ENCODE assay signal across 13 mouse cellular contexts in genomic region chr2:52029426-52029825, GRCm38 (mm10). TPM values are rescaled to one million over a fixed set of nuclear protein-coding genes. Genes with fewer than 3 reads are reported as not detected.
DNase-seq lines count a peak whose midpoint lies in the region; ATAC-seq and TF ChIP-seq lines count a peak whose summit lies in the region.
"Had no signal": no experiment of that assay in that cellular context is flagged by ENCODE, and none has a peak within 500 bp of the region (broad histone marks: within the 10 kb centered on the region; RNA-seq: fewer than 3 reads in every experiment).

No protein-coding gene starts in this region.

- no peaks in the 10 kb centered on the region for H3K79me2 ChIP-seq in MEL (ENCODE audit: control insufficient read depth, insufficient read depth, low read length, poor library complexity)

- H3K9ac ChIP-seq in kidney, embryonic 14.5 days (ENCODE audit: low read depth, low read length), result no peak overlapping the region
- H3K9ac ChIP-seq in MEL (ENCODE audit: control insufficient read depth, low read depth, low read length, poor library complexity, severe bottlenecking), result no peak overlapping the region

- TF ChIP-seq CTCF in kidney, adult 2 months (conservative IDR thresholded peaks at IDR 0.05; ENCODE audit: insufficient read depth, insufficient read length, low read depth, low read length), result 0 out of 2 replicates have a peak, but pooled peaks have one; percentile 18
- no peak for TF ChIP-seq CTCF in thymus, adult 2 months (IDR thresholded peaks at IDR 0.05; ENCODE audit: borderline replicate concordance, control insufficient read depth, extremely low read depth, insufficient read depth, low read length, poor library complexity)
- TF ChIP-seq CTCF in MEL (IDR thresholded peaks at IDR 0.05 in 2 of 3, conservative IDR thresholded peaks at IDR 0.05 in 1 of 3; ENCODE audit: control insufficient read depth in 1 of 3, insufficient read depth in 1 of 3, low read depth in 2 of 3, low read length in 3 of 3, poor library complexity in 1 of 3, severe bottlenecking in 1 of 3), result peak; percentile 5 to 62 (median 60); a peak in 4 of 6 replicates

- ATAC-seq in kidney, embryonic 14.5 days (ENCODE audit: low FRiP score, low TSS enrichment), result no peak
- ATAC-seq: hindbrain, postnatal 0 days had no signal

- no peak for TF ChIP-seq POLR2A in kidney, adult 2 months (IDR thresholded peaks at IDR 0.05; ENCODE audit: low read depth, low read length)
- no peak for TF ChIP-seq POLR2A in thymus, adult 2 months (IDR thresholded peaks at IDR 0.05; ENCODE audit: control insufficient read depth, extremely low read depth, insufficient read depth, low read length, poor library complexity)
- TF ChIP-seq POLR2A in MEL (IDR thresholded peaks at IDR 0.05; ENCODE audit: control insufficient read depth in 1 of 2, insufficient read depth in 1 of 2, low read depth in 1 of 2, low read length in 2 of 2, poor library complexity in 1 of 2), result no peak

- no peaks in the 10 kb centered on the region for H3K27me3 ChIP-seq in kidney, adult 2 months (replicated peaks; ENCODE audit: control insufficient read depth, insufficient read depth, low read length)
- H3K27me3 ChIP-seq in kidney, embryonic 14.5 days (ENCODE audit: control insufficient read depth, insufficient read depth, low read length), result no peaks in the 10 kb centered on the region
- no peaks in the 10 kb centered on the region for H3K27me3 ChIP-seq in thymus, adult 2 months (ENCODE audit: control insufficient read depth, insufficient read depth, low read length)
- peaks cover 0 to under 1% of the 10 kb centered on the region in 2 experiments; a peak in 1 of 4 replicates for H3K27me3 ChIP-seq in MEL (ENCODE audit: control insufficient read depth in 1 of 2, insufficient read depth in 2 of 2, low read length in 2 of 2)
- no peaks in the 10 kb centered on the region for H3K27me3 ChIP-seq in splenic B cell, adult 2 months (ENCODE audit: control insufficient read depth, insufficient read depth, low read length, poor library complexity, severe bottlenecking)

- TF ChIP-seq RAD21 in MEL (IDR thresholded peaks at IDR 0.05; ENCODE audit: low read depth, low read length), result peak; percentile 60

- no peak overlapping the region for H3K4me2 ChIP-seq in kidney, embryonic 14.5 days (replicated peaks; ENCODE audit: low read depth, low read length)

- no peak for DNase-seq in kidney, adult 2 months
- peak; percentile 8 for DNase-seq in thymus, adult 2 months
- DNase-seq in thymus, adult 18-20 months, result no peak
- peak; percentile 56 for DNase-seq in MEL (ENCODE audit: low read depth, low spot score)
- peak; percentile 19 for DNase-seq in splenic B cell, adult 2 months (ENCODE audit: low read depth, low spot score)
- DNase-seq in ovary, adult 18-20 months (ENCODE audit: low spot score), result no peak
- DNase-seq in heart, postnatal 4 days, result no peak
- DNase-seq: cerebellum, adult 18-20 months; kidney, postnatal 10 days; lung, adult 18-20 months; right cerebral cortex, adult 18-20 months had no signal

- no peaks in the 10 kb centered on the region for H3K36me3 ChIP-seq in kidney, adult 2 months (ENCODE audit: control insufficient read depth, insufficient read depth, low read length)
- no peaks in the 10 kb centered on the region for H3K36me3 ChIP-seq in kidney, embryonic 14.5 days (ENCODE audit: control insufficient read depth, insufficient read depth, low read length)
- no peaks in the 10 kb centered on the region for H3K36me3 ChIP-seq in thymus, adult 2 months (ENCODE audit: control insufficient read depth, insufficient read depth, low read length)
- no peaks in the 10 kb centered on the region for H3K36me3 ChIP-seq in MEL (ENCODE audit: control insufficient read depth in 1 of 2, insufficient read depth in 2 of 2, low read length in 2 of 2)
- H3K36me3 ChIP-seq in splenic B cell, adult 2 months (ENCODE audit: control insufficient read depth, insufficient read depth, low read length, poor library complexity, severe bottlenecking), result no peaks in the 10 kb centered on the region

- 85% methylated on average over 3 of the region's 3 CpGs for WGBS in kidney, adult 2 months
- 83% methylated on average over 3 of the region's 3 CpGs for WGBS in kidney, embryonic 14.5 days
- 89% methylated on average over 3 of the region's 3 CpGs for WGBS in thymus, adult 2 months

- 0 out of 2 replicates have a peak, but pooled peaks cover 2% of the 10 kb centered on the region for H3K9me3 ChIP-seq in kidney, embryonic 14.5 days (ENCODE audit: control insufficient read depth, low read length)
- no peaks in the 10 kb centered on the region for H3K9me3 ChIP-seq in MEL (replicated peaks; ENCODE audit: insufficient read depth, low read length)

- H3K27ac ChIP-seq in kidney, adult 2 months (ENCODE audit: insufficient read depth, low read depth, low read length), result no peak overlapping the region
- H3K27ac ChIP-seq in kidney, embryonic 14.5 days (ENCODE audit: low read depth, low read length), result no peak overlapping the region
- no peak overlapping the region for H3K27ac ChIP-seq in thymus, adult 2 months (ENCODE audit: control insufficient read depth, insufficient read depth, low read length)
- H3K27ac ChIP-seq in MEL (ENCODE audit: control insufficient read depth, low read depth, low read length), result no peak overlapping the region
- H3K27ac ChIP-seq: hindbrain, postnatal 0 days had no signal

- no peaks in the 10 kb centered on the region for H3K4me1 ChIP-seq in kidney, adult 2 months (ENCODE audit: control insufficient read depth, insufficient read depth, low read length)
- H3K4me1 ChIP-seq in kidney, embryonic 14.5 days (ENCODE audit: control insufficient read depth, insufficient read depth, low read length), result no peaks in the 10 kb centered on the region
- H3K4me1 ChIP-seq in thymus, adult 2 months (replicated peaks; ENCODE audit: control insufficient read depth, insufficient read depth, low read length), result no peaks in the 10 kb centered on the region
- no peaks in the 10 kb centered on the region for H3K4me1 ChIP-seq in MEL (ENCODE audit: control insufficient read depth in 1 of 2, insufficient read depth in 2 of 2, low read length in 2 of 2)

- no peak for TF ChIP-seq EP300 in MEL (IDR thresholded peaks at IDR 0.05; ENCODE audit: low read depth in 1 of 2, low read length in 2 of 2)

- H3K4me3 ChIP-seq in kidney, adult 2 months (ENCODE audit: insufficient read depth, low read depth, low read length), result no peak overlapping the region
- no peak overlapping the region for H3K4me3 ChIP-seq in kidney, embryonic 14.5 days (ENCODE audit: low read length)
- H3K4me3 ChIP-seq in thymus, adult 2 months (ENCODE audit: control insufficient read depth, insufficient read depth, low read length), result no peak overlapping the region
- H3K4me3 ChIP-seq in MEL (ENCODE audit: control insufficient read depth in 1 of 2, insufficient read depth in 1 of 2, low read depth in 2 of 2, low read length in 2 of 2), result no peak overlapping the region

TF ChIP-seq in MEL, 35 proteins besides CTCF, POLR2A, EP300 and RAD21:
- no peak for TF ChIP-seq ZMIZ1 (IDR thresholded peaks at IDR 0.05; ENCODE audit: low read depth, low read length)
- TF ChIP-seq GABPA (IDR thresholded peaks at IDR 0.05; ENCODE audit: low read depth, low read length), result no peak
- TF ChIP-seq MEF2A (IDR thresholded peaks at IDR 0.05; ENCODE audit: extremely low read depth, insufficient replicate concordance, low read depth, low read length, poor library complexity, severe bottlenecking), result no peak
- peak; percentile 54 for TF ChIP-seq SMC3 (IDR thresholded peaks at IDR 0.05; ENCODE audit: low read depth, low read length)
- TF ChIP-seq NELFE (IDR thresholded peaks at IDR 0.05; ENCODE audit: low read depth, low read length), result no peak

RNA-seq across cellular contexts. Expression of gene Tnfaip6, which starts 8.4 kb away (rescaled TPM):
- 0.07 and 0.28 TPM in 2 replicates for polyA plus RNA-seq in kidney, adult 2 months (2012; rRNA removed)
- polyA plus RNA-seq in kidney, embryonic 14.5 days (2014; fragmentation: Nextera tagmentation; extraction: Ambion mirVana), result 7.7 and 8.2 TPM in 2 replicates
- polyA plus RNA-seq in thymus, adult 2 months (2012; rRNA removed), result 0.14 and 0.36 TPM in 2 replicates
- not detected in 2 replicates for total RNA-seq in MEL (2012; rRNA removed)
- not detected for polyA plus RNA-seq in MEL (2012; ENCODE audit: insufficient read depth in 1 of 2, insufficient read length in 2 of 2, low read depth in 1 of 2, low replicate concordance in 2 of 2, missing spikeins in 1 of 2)
- total RNA-seq in heart, postnatal 4 days (2021), result 1 to 10 TPM; 4.2 to 4.4 TPM

RNA-seq across cellular contexts. Expression of gene Rif1, which starts 43.2 kb away (rescaled TPM):
- polyA plus RNA-seq in kidney, adult 2 months (2012; rRNA removed), result 0.98 and 1.6 TPM in 2 replicates
- polyA plus RNA-seq in kidney, embryonic 14.5 days (2014; fragmentation: Nextera tagmentation; extraction: Ambion mirVana), result 53.5 and 64.2 TPM in 2 replicates
- 3.9 and 4.5 TPM in 2 replicates for polyA plus RNA-seq in thymus, adult 2 months (2012; rRNA removed)
- total RNA-seq in MEL (2012; rRNA removed), result 44.3 and 46.7 TPM in 2 replicates
- polyA plus RNA-seq in MEL (2012; ENCODE audit: insufficient read depth in 1 of 2, insufficient read length in 2 of 2, low read depth in 1 of 2, low replicate concordance in 2 of 2, missing spikeins in 1 of 2), result 100 to 1,000 TPM in 1 of 2 experiments, 10 to 100 TPM in 1; 31.7 to 247 TPM
- 10 to 100 TPM; 34.2 to 35.8 TPM for total RNA-seq in heart, postnatal 4 days (2021)

RNA-seq across cellular contexts. Expression of gene Nmi, which starts 56.1 kb away (rescaled TPM):
- 4.5 and 6.4 TPM in 2 replicates for polyA plus RNA-seq in kidney, adult 2 months (2012; rRNA removed)
- 13.8 and 17.7 TPM in 2 replicates for polyA plus RNA-seq in kidney, embryonic 14.5 days (2014; fragmentation: Nextera tagmentation; extraction: Ambion mirVana)
- 8.2 and 9.3 TPM in 2 replicates for polyA plus RNA-seq in thymus, adult 2 months (2012; rRNA removed)
- total RNA-seq in MEL (2012; rRNA removed), result 9.6 and 14.1 TPM in 2 replicates
- polyA plus RNA-seq in MEL (2012; ENCODE audit: insufficient read depth in 1 of 2, insufficient read length in 2 of 2, low read depth in 1 of 2, low replicate concordance in 2 of 2, missing spikeins in 1 of 2), result 10 to 100 TPM in 1 of 2 experiments, not detected in 1; 12.1 TPM
- 1 to 10 TPM; 7.0 to 7.5 TPM for total RNA-seq in heart, postnatal 4 days (2021)

Comparison
In these comparisons a context has a peak if more than half of its experiments do, and no peak if none do; other contexts are left out.
1. DNase-seq: peak in thymus, adult 2 months (single experiment), MEL (single experiment) and splenic B cell, adult 2 months (single experiment); none in kidney, adult 2 months (single experiment), thymus, adult 18-20 months (0 of 2), ovary, adult 18-20 months (single experiment) and heart, postnatal 4 days (single experiment).